Mouse (Mus musculus) cerebellum, adult 11 months (tissue): ENCODE results near the gene Uba7.

Experiments
- DNase-seq: peaks from one replicate; pipeline ENCODE4 v3.0.0; 2022

The Uba7 gene

GRCm38 (mm10) chr9:107962916-107963315 is 12.4 kb upstream of the Uba7 start:
- no peak for DNase-seq

- DNase-seq, result peak; percentile 74
These were observed 11.6 kb upstream of the Uba7 start for GRCm38 (mm10) chr9:107963700-107964099.

- DNase-seq, result no peak
These were observed 10.6 kb upstream of the Uba7 start for GRCm38 (mm10) chr9:107964681-107965080.

- no peak for DNase-seq
These were observed 8.6 kb upstream of the Uba7 start for GRCm38 (mm10) chr9:107966676-107967075.

GRCm38 (mm10) chr9:107967437-107967836 is 7.9 kb upstream of the Uba7 start:
- no peak for DNase-seq

GRCm38 (mm10) chr9:107968531-107968930 is 6.8 kb upstream of the Uba7 start:
- DNase-seq, result no peak

GRCm38 (mm10) chr9:107970311-107970710 is 5.0 kb upstream of the Uba7 start:
- DNase-seq, result no peak

- DNase-seq, result no peak
These were observed 3.4 kb upstream of the Uba7 start for GRCm38 (mm10) chr9:107971690-107972541.

- DNase-seq, result no peak
These were observed 674 bp upstream of the Uba7 start for GRCm38 (mm10) chr9:107974491-107975171.

- no peak for DNase-seq
These were observed 3.5 kb downstream of the Uba7 start for GRCm38 (mm10) chr9:107978815-107979214.

GRCm38 (mm10) chr9:107981684-107982605 is 6.6 kb downstream of the Uba7 start:
- no peak for DNase-seq

GRCm38 (mm10) chr9:107982681-107983346 is 7.5 kb downstream of the Uba7 start, which contains the start of gene Gm20661:
TSS of gene Gm20661 (plus strand) at chr9:107983058.
- no peak for DNase-seq

GRCm38 (mm10) chr9:107983421-107983890 is 8.2 kb downstream of the Uba7 start:
- no peak for DNase-seq

GRCm38 (mm10) chr9:107984052-107984753 is 8.9 kb downstream of the Uba7 start:
- no peak for DNase-seq

- DNase-seq, result no peak
These were observed 9.4 kb downstream of the Uba7 start for GRCm38 (mm10) chr9:107984754-107985055.

- DNase-seq, result peak; percentile 50
These were observed 10.1 kb downstream of the Uba7 start, which contains the start of gene Inka1 for GRCm38 (mm10) chr9:107985131-107986119. TSS of gene Inka1 (minus strand) at chr9:107985879.

- DNase-seq, result peak; percentile 73
These were observed 11.1 kb downstream of the Uba7 start for GRCm38 (mm10) chr9:107986376-107986775.

- no peak for DNase-seq
These were observed 12.6 kb downstream of the Uba7 start for GRCm38 (mm10) chr9:107987950-107988349.

GRCm38 (mm10) chr9:107992197-107992596 is 16.9 kb downstream of the Uba7 start, which contains the start of gene Cdhr4:
TSS of gene Cdhr4 (plus strand) at chr9:107992497.
- DNase-seq, result no peak

GRCm38 (mm10) chr9:107993013-107993412 is 17.7 kb downstream of the Uba7 start:
- DNase-seq, result no peak
